Mouse (Mus musculus): ENCODE data around the gene Klrc1. TPM values are rescaled to one million over a fixed set of nuclear protein-coding genes. Genes with fewer than 3 reads are reported as not detected.
"Not testable (repeated sequence)": the region's sequence is repeated elsewhere in the genome, so short reads cannot be mapped to it uniquely, and the experiment has no call there.

Gene Klrc1
- polyA plus RNA-seq, 1 experiment = not detected

GRCm38 (mm10) chr6:129717032-129717431, 38.3 kb upstream of the Klrc1 start, which contains the start of gene Klri1:
Gene Klri1, minus strand, starts transcription at chr6:129717132.
- TF ChIP-seq CEBPB (IDR thresholded peaks at IDR 0.05; ENCODE audit: insufficient read depth, poor library complexity, severe bottlenecking) = no peak
- TF ChIP-seq REST (IDR thresholded peaks at IDR 0.05; ENCODE audit: insufficient read depth, insufficient read length) = no peak
- no peak for TF ChIP-seq MAX (IDR thresholded peaks at IDR 0.05; ENCODE audit: low read depth)
- TF ChIP-seq TCF3 (IDR thresholded peaks at IDR 0.05; ENCODE audit: insufficient read length, low read depth) = no peak
- TF ChIP-seq POLR2AphosphoS2 (IDR thresholded peaks at IDR 0.05; ENCODE audit: insufficient read length, low read depth) = no peak
- Histone ChIP-seq H3ac (ENCODE audit: control insufficient read depth, insufficient read length) (no peak within 1 kb of the TSS), H3K4me2 (ENCODE audit: low read depth) (no peak within 1 kb of the TSS), H3K27me3 (ENCODE audit: control insufficient read depth, insufficient read depth, insufficient read length) (no peaks in the 10 kb centered on the region), H3K79me2 (ENCODE audit: control insufficient read depth, insufficient read depth) (no peaks in the 10 kb centered on the region), H3K36me3 (ENCODE audit: control insufficient read depth, insufficient read depth) (no peaks in the 10 kb centered on the region), H3K4me3 (no peak within 1 kb of the TSS)

- TF ChIP-seq E2F4 (IDR thresholded peaks at IDR 0.05; ENCODE audit: insufficient read depth) = no peak
- no peak for TF ChIP-seq TCF12 (IDR thresholded peaks at IDR 0.05; ENCODE audit: insufficient read depth, poor library complexity, severe bottlenecking)
- TF ChIP-seq MAX (IDR thresholded peaks at IDR 0.05; ENCODE audit: low read depth) = no peak
- TF ChIP-seq SRF (IDR thresholded peaks at IDR 0.05; ENCODE audit: control insufficient read depth, insufficient read length, low read depth) = no peak
- no peak for TF ChIP-seq POLR2A (IDR thresholded peaks at IDR 0.05; ENCODE audit: insufficient read length, low read depth)
- no peak for TF ChIP-seq REST (IDR thresholded peaks at IDR 0.05; ENCODE audit: insufficient read depth, insufficient read length)
- no peak for TF ChIP-seq TCF3 (IDR thresholded peaks at IDR 0.05; ENCODE audit: insufficient read length, low read depth)
- TF ChIP-seq MYOG (IDR thresholded peaks at IDR 0.05; ENCODE audit: control insufficient read depth in 1 of 3, insufficient read depth in 1 of 3, insufficient read length in 2 of 3, low read depth in 2 of 3) = no peak
- no peak for TF ChIP-seq USF1 (IDR thresholded peaks at IDR 0.05; ENCODE audit: low read depth)
- TF ChIP-seq POLR2AphosphoS2 (IDR thresholded peaks at IDR 0.05; ENCODE audit: insufficient read length, low read depth) = no peak
- TF ChIP-seq CEBPB (IDR thresholded peaks at IDR 0.05; ENCODE audit: insufficient read depth, poor library complexity, severe bottlenecking) = no peak
- TF ChIP-seq MYOD1 (IDR thresholded peaks at IDR 0.05; ENCODE audit: control insufficient read depth in 1 of 3, insufficient read length in 2 of 3, low read depth in 2 of 3) = no peak
- H3K27me3 ChIP-seq (ENCODE audit: control insufficient read depth, insufficient read depth, insufficient read length) = no peaks in the 10 kb centered on the region
- no peak overlapping the region for H3ac ChIP-seq (ENCODE audit: control insufficient read depth, insufficient read length)
- no peaks in the 10 kb centered on the region for H3K79me2 ChIP-seq (ENCODE audit: control insufficient read depth, insufficient read depth)
- H3K4me3 ChIP-seq = no peak overlapping the region
- H3K4me2 ChIP-seq (ENCODE audit: low read depth) = no peak overlapping the region
- no peaks in the 10 kb centered on the region for H3K36me3 ChIP-seq (ENCODE audit: control insufficient read depth, insufficient read depth)
Observed at GRCm38 (mm10) chr6:129713566-129713965, 34.8 kb upstream of the Klrc1 start.

GRCm38 (mm10) chr6:129691436-129691835, 12.7 kb upstream of the Klrc1 start:
- H3K4me2 ChIP-seq (ENCODE audit: low read depth); H3K27me3 ChIP-seq (ENCODE audit: control insufficient read depth, insufficient read depth, insufficient read length); H3K36me3 ChIP-seq (ENCODE audit: control insufficient read depth, insufficient read depth); H3K79me2 ChIP-seq (ENCODE audit: control insufficient read depth, insufficient read depth); H3K4me3 ChIP-seq; H3ac ChIP-seq (ENCODE audit: control insufficient read depth, insufficient read length): not testable (repeated sequence)

- Histone ChIP-seq H3K4me2 (ENCODE audit: low read depth) (no peak overlapping the region), H3K36me3 (ENCODE audit: control insufficient read depth, insufficient read depth) (no peaks in the 10 kb centered on the region), H3K4me3 (no peak overlapping the region), H3K27me3 (ENCODE audit: control insufficient read depth, insufficient read depth, insufficient read length) (no peaks in the 10 kb centered on the region), H3K79me2 (ENCODE audit: control insufficient read depth, insufficient read depth) (no peaks in the 10 kb centered on the region), H3ac (ENCODE audit: control insufficient read depth, insufficient read length) (no peak overlapping the region)
- TF ChIP-seq TCF12 (IDR thresholded peaks at IDR 0.05; ENCODE audit: insufficient read depth, poor library complexity, severe bottlenecking) (no peak), E2F4 (IDR thresholded peaks at IDR 0.05; ENCODE audit: insufficient read depth) (no peak), TCF3 (IDR thresholded peaks at IDR 0.05; ENCODE audit: insufficient read length, low read depth) (no peak), POLR2AphosphoS2 (IDR thresholded peaks at IDR 0.05; ENCODE audit: insufficient read length, low read depth) (no peak), CEBPB (IDR thresholded peaks at IDR 0.05; ENCODE audit: insufficient read depth, poor library complexity, severe bottlenecking) (no peak), REST (IDR thresholded peaks at IDR 0.05; ENCODE audit: insufficient read depth, insufficient read length) (no peak), USF1 (IDR thresholded peaks at IDR 0.05; ENCODE audit: low read depth) (no peak), MYOG (IDR thresholded peaks at IDR 0.05; ENCODE audit: control insufficient read depth in 1 of 3, insufficient read depth in 1 of 3, insufficient read length in 2 of 3, low read depth in 2 of 3) (no peak), POLR2A (IDR thresholded peaks at IDR 0.05; ENCODE audit: insufficient read length, low read depth) (no peak), MYOD1 (IDR thresholded peaks at IDR 0.05; ENCODE audit: control insufficient read depth in 1 of 3, insufficient read length in 2 of 3, low read depth in 2 of 3) (no peak), MAX (IDR thresholded peaks at IDR 0.05; ENCODE audit: low read depth) (no peak), SRF (IDR thresholded peaks at IDR 0.05; ENCODE audit: control insufficient read depth, insufficient read length, low read depth) (no peak)
Observed at GRCm38 (mm10) chr6:129680379-129680778, 1.6 kb upstream of the Klrc1 start.

GRCm38 (mm10) chr6:129661301-129661700, 17.5 kb downstream of the Klrc1 start:
- H3K36me3 ChIP-seq (ENCODE audit: control insufficient read depth, insufficient read depth); H3K79me2 ChIP-seq (ENCODE audit: control insufficient read depth, insufficient read depth): not testable (repeated sequence)

GRCm38 (mm10) chr6:129660589-129660988, 18.2 kb downstream of the Klrc1 start, which contains the start of gene Klrc2:
Gene Klrc2, minus strand, starts transcription at chr6:129660689.
- H3ac ChIP-seq (ENCODE audit: control insufficient read depth, insufficient read length); H3K79me2 ChIP-seq (ENCODE audit: control insufficient read depth, insufficient read depth); H3K4me3 ChIP-seq; H3K27me3 ChIP-seq (ENCODE audit: control insufficient read depth, insufficient read depth, insufficient read length); H3K36me3 ChIP-seq (ENCODE audit: control insufficient read depth, insufficient read depth); H3K4me2 ChIP-seq (ENCODE audit: low read depth): not testable (repeated sequence)

More at GRCm38 (mm10) chr6:129661301-129661700, 17.5 kb downstream of the Klrc1 start:
- not testable (repeated sequence) for H3K4me3 ChIP-seq; H3K27me3 ChIP-seq (ENCODE audit: control insufficient read depth, insufficient read depth, insufficient read length); H3K4me2 ChIP-seq (ENCODE audit: low read depth); H3ac ChIP-seq (ENCODE audit: control insufficient read depth, insufficient read length)

GRCm38 (mm10) chr6:129644054-129644453, 34.7 kb downstream of the Klrc1 start:
- not testable (repeated sequence) for H3K36me3 ChIP-seq (ENCODE audit: control insufficient read depth, insufficient read depth); H3ac ChIP-seq (ENCODE audit: control insufficient read depth, insufficient read length); H3K27me3 ChIP-seq (ENCODE audit: control insufficient read depth, insufficient read depth, insufficient read length); H3K79me2 ChIP-seq (ENCODE audit: control insufficient read depth, insufficient read depth); H3K4me2 ChIP-seq (ENCODE audit: low read depth); H3K4me3 ChIP-seq

GRCm38 (mm10) chr6:129643237-129643636, 35.5 kb downstream of the Klrc1 start, which contains the start of gene Klrc3:
Gene Klrc3, minus strand, starts transcription at chr6:129643337.
- H3K27me3 ChIP-seq (ENCODE audit: control insufficient read depth, insufficient read depth, insufficient read length); H3K4me2 ChIP-seq (ENCODE audit: low read depth); H3K36me3 ChIP-seq (ENCODE audit: control insufficient read depth, insufficient read depth); H3K79me2 ChIP-seq (ENCODE audit: control insufficient read depth, insufficient read depth); H3K4me3 ChIP-seq; H3ac ChIP-seq (ENCODE audit: control insufficient read depth, insufficient read length): not testable (repeated sequence)

- H3K79me2 ChIP-seq (ENCODE audit: control insufficient read depth, insufficient read depth); H3K4me2 ChIP-seq (ENCODE audit: low read depth); H3K36me3 ChIP-seq (ENCODE audit: control insufficient read depth, insufficient read depth); H3K4me3 ChIP-seq; H3ac ChIP-seq (ENCODE audit: control insufficient read depth, insufficient read length); H3K27me3 ChIP-seq (ENCODE audit: control insufficient read depth, insufficient read depth, insufficient read length): not testable (repeated sequence)
Observed at GRCm38 (mm10) chr6:129631046-129631445, 47.7 kb downstream of the Klrc1 start.
